Mouse (Mus musculus) CH12.LX (cell line): Measurements from ENCODE around the gene Slc10a7.

Experiments used
- MAFK ChIP-seq: IDR thresholded peaks from 2 replicates; pipeline ENCODE4 v1.6.1; 2011; ENCODE audit warnings: low read length, improper control_type of control experiment; ENCODE audit not compliant: insufficient replicate concordance
- SIN3A ChIP-seq: IDR thresholded peaks from 2 replicates; pipeline ENCODE4 v1.6.1; 2012; ENCODE audit warnings: low read length, improper control_type of control experiment, inconsistent platforms
- ZC3H11A ChIP-seq: IDR thresholded peaks from 2 replicates; pipeline ENCODE4 v1.6.1; 2012; ENCODE audit warnings: low read depth, mild to moderate bottlenecking, inconsistent platforms, low read length, improper control_type of control experiment

DNA sequence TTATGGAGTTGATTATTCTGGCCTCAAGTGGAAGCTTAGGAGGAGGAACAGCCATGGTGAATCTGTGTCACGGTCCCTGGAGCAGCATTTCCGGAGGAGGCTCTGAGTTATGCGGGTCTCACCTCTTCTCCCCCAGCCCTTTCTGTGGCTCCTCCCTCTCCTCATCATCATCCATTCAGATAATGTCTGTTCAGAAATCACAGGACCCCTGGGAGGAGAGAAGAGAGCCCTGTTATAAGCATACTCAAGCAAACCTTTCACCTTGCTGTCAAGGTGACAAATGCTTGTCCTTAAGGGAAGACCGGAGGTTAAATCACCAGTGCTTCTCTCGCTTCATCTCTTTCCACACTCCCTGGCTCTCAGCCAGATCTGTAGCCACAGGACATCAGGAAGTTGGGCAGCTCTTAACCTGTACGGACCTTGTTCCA lies 86.3 kb downstream of the Slc10a7 start:
- TF ChIP-seq ZC3H11A = no peak
- no peak for TF ChIP-seq SIN3A
- no peak for TF ChIP-seq MAFK
